Mouse (Mus musculus) CD4-positive, CD25-positive, alpha-beta regulatory T cell, adult 4 months (primary cell): ENCODE measurements around the gene Ptprg. TPM values are rescaled to one million over a fixed set of nuclear protein-coding genes. Genes with fewer than 3 reads are reported as not detected.

Experiments
- ATAC-seq: one replicate; pipeline ENCODE4 v1.8.0; 2017
- polyA plus RNA-seq, 2 experiments: library from polyadenylated mRNA; unstranded; fragments of 100-300 nt; shearing (Covaris generic); gene quantifications; one replicate each; pipeline ENCODE4 v1.2.1; 2017

Ptprg gene
- polyA plus RNA-seq, 2 experiments from 2014 or later: not detected

DNA sequence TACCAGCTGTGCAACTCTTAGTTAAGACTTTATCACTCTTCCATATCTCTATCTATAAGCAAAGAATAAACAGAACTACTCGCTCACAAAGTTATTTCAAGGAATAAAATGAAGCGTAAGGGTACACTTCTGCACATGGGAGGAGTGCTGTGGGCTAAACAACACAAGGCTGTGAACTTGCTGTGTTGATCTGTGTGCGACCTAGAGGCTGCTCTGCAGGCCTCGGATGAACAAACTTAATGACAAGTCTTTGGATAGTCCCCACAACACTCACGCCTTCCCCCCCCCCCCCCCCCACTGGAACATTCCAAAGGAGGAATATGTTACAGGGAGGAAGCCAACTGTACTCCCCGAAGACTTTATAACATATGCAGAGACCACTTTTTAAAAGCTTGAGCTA is 730.3 kb downstream of the Ptprg start, which contains the start of gene Gm49355:
Gm49355 (plus strand) TSS at position 336 of the 400 bp plus-strand sequence.
- no peak for ATAC-seq

DNA sequence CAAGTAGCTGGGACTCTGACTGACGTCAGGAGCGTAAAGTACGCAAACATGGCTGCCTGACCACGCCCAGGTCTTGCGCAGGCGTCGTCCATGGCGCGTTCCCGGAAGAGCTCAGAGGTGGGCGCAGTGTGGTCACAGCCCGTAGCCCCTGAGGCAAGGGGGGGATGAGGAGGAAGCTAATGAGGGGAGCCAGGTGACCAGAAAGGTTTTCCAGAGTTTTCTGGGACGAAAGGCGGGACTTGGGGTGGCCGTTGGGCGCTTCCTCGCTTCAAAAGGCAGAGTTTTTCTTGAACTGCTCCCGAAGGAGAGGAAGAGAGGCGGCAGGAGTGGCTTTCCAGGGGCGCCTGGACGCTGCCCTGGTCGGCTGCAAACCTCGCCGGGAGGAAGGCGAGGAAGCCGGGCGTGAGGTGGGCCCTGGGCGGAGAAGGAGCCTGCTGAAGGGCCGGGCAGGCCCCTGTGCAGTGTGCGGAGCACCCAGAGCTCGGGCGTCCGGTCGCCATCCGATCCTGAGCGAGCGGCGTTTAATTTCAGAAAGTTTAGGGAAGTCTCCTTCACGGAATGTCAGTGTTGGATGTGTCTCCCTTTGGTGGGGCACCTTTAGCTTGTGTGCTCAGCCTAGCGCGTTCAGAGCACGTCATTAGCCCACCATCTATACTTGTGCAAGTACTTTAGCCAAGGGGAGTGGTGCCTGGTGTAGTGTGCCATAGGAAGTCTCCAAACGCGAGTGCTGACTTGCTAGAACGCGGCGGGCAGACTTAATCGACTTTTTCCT is 731.0 kb downstream of the Ptprg start, which contains the start of gene 3830406C13Rik:
3830406C13Rik (plus strand) TSS at position 33 of the 772 bp plus-strand sequence.
- ATAC-seq: peak; percentile 91

DNA sequence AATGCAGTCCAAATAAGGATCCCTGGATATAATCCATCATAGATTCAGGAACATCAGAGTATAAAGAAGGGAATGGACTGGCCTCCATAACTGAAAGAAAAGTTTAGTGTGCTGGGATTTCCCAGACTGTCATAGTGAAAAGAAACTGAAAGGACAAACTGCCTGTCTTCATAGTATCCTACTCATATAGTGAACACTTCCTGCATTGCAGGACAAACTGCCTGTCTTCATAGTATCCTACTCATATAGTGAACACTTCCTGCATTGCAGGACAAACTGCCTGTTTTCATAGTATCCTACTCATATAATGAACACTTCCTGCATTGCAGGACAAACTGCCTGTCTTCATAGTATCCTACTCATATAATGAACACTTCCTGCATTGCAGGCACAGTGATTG is 736.4 kb downstream of the Ptprg start:
- ATAC-seq: peak; percentile 71

Other genes starting within 250 kb of the Ptprg start
- gene Gm3839, start 196.8 kb upstream of the Ptprg start, polyA plus RNA-seq: 1 to 10 TPM; 2.5 to 3.1 TPM